Mouse (Mus musculus) ES-Bruce4 (cell line): Measurements from ENCODE around the gene Clybl.

Experiments
- CTCF ChIP-seq: IDR thresholded peaks from one replicate; pipeline ENCODE4 v1.8.1; 2011; ENCODE audit warnings: low read depth, low read length
- EP300 ChIP-seq: IDR thresholded peaks from 2 replicates; pipeline ENCODE4 v1.6.1; 2011; ENCODE audit warnings: low read depth, low read length; ENCODE audit not compliant: insufficient read depth
- POLR2A ChIP-seq: IDR thresholded peaks from one replicate; pipeline ENCODE4 v1.8.1; 2011; ENCODE audit warnings: low read length; ENCODE audit not compliant: insufficient read depth

- TF ChIP-seq CTCF (no peak), POLR2A (no peak), EP300 (no peak)
These were observed 99.6 kb downstream of the Clybl start for GRCm38 (mm10) chr14:122281072-122281634.
